Mouse (Mus musculus): ENCODE data around the gene Decr2.

GRCm38 (mm10) chr17:26131062-26131732 is 41.1 kb upstream of the Decr2 start:
- TF ChIP-seq EP300 (optimal IDR thresholded peaks at IDR 0.05) (no peak), CTCF (IDR thresholded peaks at IDR 0.05; ENCODE audit: low read depth) (no peak)
